Mouse (Mus musculus) liver, postnatal 0 days (tissue): ENCODE measurements around the gene Gm13757.

Experiments
- CTCF ChIP-seq: sonication (generic); IDR thresholded peaks from 2 replicates; pipeline ENCODE4 v1.5.1; 2016; ENCODE audit warnings: antibody characterized with exemption, low read depth
- EP300 ChIP-seq: IDR thresholded peaks from 2 replicates; pipeline ENCODE4 v1.6.1; 2016; ENCODE audit warnings: antibody characterized with exemption, low read depth, mild to moderate bottlenecking

- TF ChIP-seq CTCF (no peak), EP300 (no peak)
Observed at GRCm38 (mm10) chr2:88419051-88419450, 29.9 kb downstream of the Gm13757 start, which contains the start of gene Olfr1180.
